Mouse (Mus musculus): Measurements from ENCODE around the gene S1pr5. TPM values are rescaled to one million over a fixed set of nuclear protein-coding genes. Genes with fewer than 3 reads are reported as not detected.
"Not testable (repeated sequence)": the region's sequence is repeated elsewhere in the genome, so short reads cannot be mapped to it uniquely, and the experiment has no call there.

S1pr5 gene
- total and polyA plus RNA-seq, 2 experiments = 4.1 to 5.3 TPM

DNA sequence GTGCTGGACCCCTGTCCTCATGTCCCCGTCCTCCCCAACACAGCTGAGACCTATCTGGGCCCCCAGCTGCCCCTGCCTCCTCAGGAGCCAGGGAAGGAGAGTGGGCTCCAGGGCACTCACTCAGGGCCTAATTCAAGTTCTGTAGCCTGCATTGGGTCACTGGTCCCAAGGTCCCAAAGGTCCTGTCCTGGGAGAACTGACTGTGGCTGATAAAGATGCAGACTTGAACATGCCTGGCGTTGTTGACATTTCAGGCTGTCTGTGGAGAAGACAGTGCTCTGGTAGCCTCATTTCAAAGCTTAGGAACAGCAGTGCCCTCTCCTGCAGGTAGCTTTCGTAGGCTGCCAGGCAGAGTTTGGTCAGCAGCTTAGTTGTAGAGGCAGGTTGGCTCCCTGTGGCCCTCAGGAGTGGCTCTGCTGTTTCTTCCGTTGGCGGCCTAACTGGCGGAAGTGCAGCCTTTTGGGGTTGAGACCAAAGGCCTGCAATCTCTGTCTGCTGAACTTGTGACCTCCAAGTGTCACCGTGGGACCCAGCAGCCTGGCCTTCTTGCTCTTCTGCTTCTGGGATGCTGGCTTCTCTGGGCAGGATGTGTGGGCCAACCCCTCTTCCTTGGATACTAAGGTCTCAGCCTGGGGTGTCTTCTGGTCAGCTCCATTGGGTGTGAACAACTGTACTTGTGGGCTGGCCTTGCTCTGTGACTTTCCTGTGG, 25.4 kb upstream of the S1pr5 start:
- WGBS = 59% methylated on average over 7 of the region's 7 CpGs
- H3K4me1 ChIP-seq (ENCODE audit: control insufficient read depth, insufficient read depth, low read length) = no peaks in the 10 kb centered on the region
- TF ChIP-seq POLR2A (IDR thresholded peaks at IDR 0.05; ENCODE audit: extremely low read depth, insufficient read depth, low read length) (no peak), CTCF (IDR thresholded peaks at IDR 0.05; ENCODE audit: low read depth, low read length) (no peak)
- no peak overlapping the region for H3K4me3 ChIP-seq (ENCODE audit: insufficient read depth, low read depth, low read length)
- peaks cover 22% of the 10 kb centered on the region; the same call in 1 of the 2 replicates for H3K36me3 ChIP-seq (ENCODE audit: control insufficient read depth, insufficient read depth, low read length)
- H3K79me2 ChIP-seq (ENCODE audit: control insufficient read depth, insufficient read depth, low read length) = no peaks in the 10 kb centered on the region
- DNase-seq (ENCODE audit: extremely low read depth, low read depth, low spot score) = no peak
- no peak overlapping the region for H3K27ac ChIP-seq (replicated peaks; ENCODE audit: insufficient read depth, low read depth, low read length)
- H3K9ac ChIP-seq (ENCODE audit: low read depth, low read length) = no peak overlapping the region
- no peaks in the 10 kb centered on the region for H3K27me3 ChIP-seq (ENCODE audit: control insufficient read depth, insufficient read depth, low read length)

DNA sequence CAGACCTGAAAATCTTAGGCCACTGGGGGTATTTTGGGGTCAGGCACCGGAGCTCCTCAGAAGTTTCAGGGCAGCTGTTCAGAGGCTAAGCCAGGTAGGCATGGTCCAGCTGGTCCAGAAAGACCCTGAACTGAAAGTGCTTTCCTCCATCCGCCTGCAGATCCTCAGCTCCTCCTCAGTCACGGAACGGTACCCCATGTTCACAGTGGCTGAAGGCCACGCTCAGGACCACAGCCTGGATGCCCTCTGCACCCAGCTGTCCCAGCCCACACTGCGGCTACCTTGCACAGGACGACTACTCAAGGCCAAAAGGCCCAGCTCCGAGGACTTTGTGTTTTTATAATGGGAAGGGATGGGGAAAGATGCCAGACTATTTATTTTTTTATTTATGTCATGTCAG, 24.9 kb upstream of the S1pr5 start:
- no peak overlapping the region for H3K27ac ChIP-seq (replicated peaks; ENCODE audit: insufficient read depth, low read depth, low read length)
- H3K36me3 ChIP-seq (ENCODE audit: control insufficient read depth, insufficient read depth, low read length) = peaks cover 26% of the 10 kb centered on the region; the same call in 1 of the 2 replicates
- no peaks in the 10 kb centered on the region for H3K79me2 ChIP-seq (ENCODE audit: control insufficient read depth, insufficient read depth, low read length)
- H3K9ac ChIP-seq (ENCODE audit: low read depth, low read length) = no peak overlapping the region
- no peak overlapping the region for H3K4me3 ChIP-seq (ENCODE audit: insufficient read depth, low read depth, low read length)
- WGBS = 69% methylated on average over 8 of the region's 8 CpGs
- no peaks in the 10 kb centered on the region for H3K27me3 ChIP-seq (ENCODE audit: control insufficient read depth, insufficient read depth, low read length)
- no peaks in the 10 kb centered on the region for H3K4me1 ChIP-seq (ENCODE audit: control insufficient read depth, insufficient read depth, low read length)
- TF ChIP-seq POLR2A (IDR thresholded peaks at IDR 0.05; ENCODE audit: extremely low read depth, insufficient read depth, low read length) = no peak
- TF ChIP-seq CTCF (IDR thresholded peaks at IDR 0.05; ENCODE audit: low read depth, low read length) = no peak
- DNase-seq (ENCODE audit: extremely low read depth, low read depth, low spot score) = no peak

DNA sequence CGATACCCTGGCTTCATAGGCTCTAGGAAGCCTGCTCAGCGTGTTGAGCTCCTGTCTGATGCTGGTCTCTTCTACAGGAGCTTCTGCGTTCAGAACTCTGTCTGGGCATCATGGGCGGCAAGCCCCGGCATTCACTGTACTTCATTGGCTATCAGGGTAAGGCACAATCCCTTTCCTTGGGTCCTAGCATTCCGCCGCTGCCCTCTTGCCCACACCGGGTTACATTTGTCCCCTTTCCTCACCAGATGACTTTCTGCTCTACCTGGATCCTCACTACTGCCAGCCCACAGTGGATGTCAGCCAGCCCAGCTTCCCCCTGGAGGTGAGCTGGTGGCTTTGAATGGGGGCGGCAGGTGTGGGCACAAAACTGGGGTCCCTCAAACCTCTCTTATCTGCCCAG, 24.1 kb upstream of the S1pr5 start:
- no peak overlapping the region for H3K4me3 ChIP-seq (ENCODE audit: insufficient read depth, low read depth, low read length)
- no peak for DNase-seq (ENCODE audit: extremely low read depth, low read depth, low spot score)
- H3K36me3 ChIP-seq (ENCODE audit: control insufficient read depth, insufficient read depth, low read length) = peaks cover 26% of the 10 kb centered on the region; the same call in 1 of the 2 replicates
- H3K4me1 ChIP-seq (ENCODE audit: control insufficient read depth, insufficient read depth, low read length) = no peaks in the 10 kb centered on the region
- no peaks in the 10 kb centered on the region for H3K27me3 ChIP-seq (ENCODE audit: control insufficient read depth, insufficient read depth, low read length)
- no peaks in the 10 kb centered on the region for H3K79me2 ChIP-seq (ENCODE audit: control insufficient read depth, insufficient read depth, low read length)
- no peak overlapping the region for H3K27ac ChIP-seq (replicated peaks; ENCODE audit: insufficient read depth, low read depth, low read length)
- no peak overlapping the region for H3K9ac ChIP-seq (ENCODE audit: low read depth, low read length)
- WGBS = 93% methylated on average over 9 of the region's 9 CpGs
- no peak for TF ChIP-seq CTCF (IDR thresholded peaks at IDR 0.05; ENCODE audit: low read depth, low read length)
- TF ChIP-seq POLR2A (IDR thresholded peaks at IDR 0.05; ENCODE audit: extremely low read depth, insufficient read depth, low read length) = no peak

DNA sequence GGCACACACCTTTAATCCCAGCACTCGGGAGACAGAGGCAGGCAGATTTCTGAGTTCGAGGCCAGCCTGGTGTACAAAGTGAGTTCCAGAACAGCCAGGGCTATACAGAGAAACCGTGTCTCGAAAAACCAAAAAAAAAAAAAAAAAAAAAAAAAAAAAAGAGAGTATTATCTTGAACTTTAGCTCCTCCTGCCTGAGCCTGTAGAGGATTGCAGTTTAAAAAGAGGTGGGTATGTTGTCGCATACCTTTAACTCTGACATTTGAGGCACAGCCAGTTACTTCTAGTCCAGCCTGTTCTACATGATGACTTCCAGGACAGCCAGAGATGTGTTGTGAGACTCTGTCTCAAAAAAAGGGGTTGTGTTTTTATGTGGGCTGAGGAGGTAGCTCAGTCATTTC, 21.3 kb upstream of the S1pr5 start:
- not testable (repeated sequence) for H3K4me3 ChIP-seq (ENCODE audit: insufficient read depth, low read depth, low read length); H3K79me2 ChIP-seq (ENCODE audit: control insufficient read depth, insufficient read depth, low read length); H3K27me3 ChIP-seq (ENCODE audit: control insufficient read depth, insufficient read depth, low read length); H3K4me1 ChIP-seq (ENCODE audit: control insufficient read depth, insufficient read depth, low read length); DNase-seq (ENCODE audit: extremely low read depth, low read depth, low spot score); H3K9ac ChIP-seq (ENCODE audit: low read depth, low read length); H3K27ac ChIP-seq (replicated peaks; ENCODE audit: insufficient read depth, low read depth, low read length)
- peaks cover 26% of the 10 kb centered on the region; the same call in 1 of the 2 replicates for H3K36me3 ChIP-seq (ENCODE audit: control insufficient read depth, insufficient read depth, low read length)
- WGBS = 79% methylated on average over 5 of the region's 5 CpGs

DNA sequence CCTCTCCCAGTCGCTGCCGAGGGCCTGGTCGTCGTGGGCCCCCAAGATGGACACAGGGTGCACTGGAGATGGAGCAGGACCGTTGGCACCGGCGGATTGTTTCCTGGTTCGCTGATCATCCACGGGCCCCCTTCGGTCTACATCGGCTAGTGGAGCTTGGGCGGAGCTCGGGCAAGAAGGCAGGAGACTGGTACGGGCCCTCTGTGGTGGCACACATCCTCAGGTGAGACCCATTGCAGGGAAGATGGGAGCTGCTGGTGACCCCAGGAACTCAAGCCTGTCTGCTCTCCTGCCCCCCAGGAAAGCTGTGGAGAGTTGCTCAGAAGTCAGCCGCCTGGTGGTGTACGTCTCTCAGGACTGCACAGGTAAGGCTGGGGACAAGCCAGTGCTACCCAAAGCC, 20.1 kb upstream of the S1pr5 start:
- TF ChIP-seq POLR2A (IDR thresholded peaks at IDR 0.05; ENCODE audit: extremely low read depth, insufficient read depth, low read length) (no peak), CTCF (IDR thresholded peaks at IDR 0.05; ENCODE audit: low read depth, low read length) (no peak)
- Histone ChIP-seq H3K9ac (ENCODE audit: low read depth, low read length) (no peak overlapping the region), H3K27me3 (ENCODE audit: control insufficient read depth, insufficient read depth, low read length) (no peaks in the 10 kb centered on the region), H3K4me1 (ENCODE audit: control insufficient read depth, insufficient read depth, low read length) (peaks cover 3% of the 10 kb centered on the region; the same call in 1 of the 2 replicates), H3K4me3 (ENCODE audit: insufficient read depth, low read depth, low read length) (no peak overlapping the region), H3K79me2 (ENCODE audit: control insufficient read depth, insufficient read depth, low read length) (peaks cover 7% of the 10 kb centered on the region; the same call in 1 of the 2 replicates), H3K27ac (replicated peaks; ENCODE audit: insufficient read depth, low read depth, low read length) (no peak overlapping the region), H3K36me3 (ENCODE audit: control insufficient read depth, insufficient read depth, low read length) (peaks cover 25% of the 10 kb centered on the region; the same call in 1 of the 2 replicates)
- DNase-seq (ENCODE audit: extremely low read depth, low read depth, low spot score) = no peak
- 97% methylated on average over 16 of the region's 16 CpGs for WGBS

DNA sequence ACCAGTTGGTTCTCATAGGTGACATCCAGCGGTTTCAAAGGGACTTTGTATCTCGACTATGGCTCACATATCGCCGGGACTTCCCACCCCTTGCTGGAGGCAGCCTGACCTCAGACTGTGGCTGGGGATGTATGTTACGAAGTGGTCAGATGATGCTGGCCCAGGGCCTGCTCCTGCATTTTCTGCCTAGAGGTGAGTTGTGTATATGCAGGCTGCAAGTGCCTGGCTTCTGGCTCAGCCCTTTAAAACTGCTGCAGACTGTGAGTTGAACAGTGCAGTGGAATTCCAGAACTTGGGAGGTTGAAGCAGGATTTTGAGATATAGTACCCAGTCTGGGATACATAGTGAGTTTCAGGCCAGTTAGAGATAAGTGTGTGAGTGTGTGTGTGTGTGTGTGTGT, 18.6 kb upstream of the S1pr5 start:
- Histone ChIP-seq H3K4me1 (ENCODE audit: control insufficient read depth, insufficient read depth, low read length) (peaks cover 5% of the 10 kb centered on the region; the same call in 1 of the 2 replicates), H3K4me3 (ENCODE audit: insufficient read depth, low read depth, low read length) (no peak overlapping the region)

More for the DNA sequence above, 18.6 kb upstream of the S1pr5 start:
- Histone ChIP-seq H3K27ac (replicated peaks; ENCODE audit: insufficient read depth, low read depth, low read length) (no peak overlapping the region), H3K36me3 (ENCODE audit: control insufficient read depth, insufficient read depth, low read length) (peaks cover 19% of the 10 kb centered on the region; the same call in 1 of the 2 replicates), H3K79me2 (ENCODE audit: control insufficient read depth, insufficient read depth, low read length) (peaks cover 7% of the 10 kb centered on the region; the same call in 1 of the 2 replicates), H3K9ac (ENCODE audit: low read depth, low read length) (no peak overlapping the region), H3K27me3 (ENCODE audit: control insufficient read depth, insufficient read depth, low read length) (no peaks in the 10 kb centered on the region)
- WGBS = 72% methylated on average over 5 of the region's 5 CpGs
- DNase-seq (ENCODE audit: extremely low read depth, low read depth, low spot score) = no peak
- TF ChIP-seq POLR2A (IDR thresholded peaks at IDR 0.05; ENCODE audit: extremely low read depth, insufficient read depth, low read length) (no peak), CTCF (IDR thresholded peaks at IDR 0.05; ENCODE audit: low read depth, low read length) (no peak)
